Mouse (Mus musculus): ENCODE results near the gene Ceacam2. TPM values are rescaled to one million over a fixed set of nuclear protein-coding genes. Genes with fewer than 3 reads are reported as not detected.
"Not testable (repeated sequence)": the region's sequence is repeated elsewhere in the genome, so short reads cannot be mapped to it uniquely, and the experiment has no call there.

Ceacam2 gene
- polyA plus RNA-seq, 1 experiment from 2014 or later = 0.34 TPM

DNA sequence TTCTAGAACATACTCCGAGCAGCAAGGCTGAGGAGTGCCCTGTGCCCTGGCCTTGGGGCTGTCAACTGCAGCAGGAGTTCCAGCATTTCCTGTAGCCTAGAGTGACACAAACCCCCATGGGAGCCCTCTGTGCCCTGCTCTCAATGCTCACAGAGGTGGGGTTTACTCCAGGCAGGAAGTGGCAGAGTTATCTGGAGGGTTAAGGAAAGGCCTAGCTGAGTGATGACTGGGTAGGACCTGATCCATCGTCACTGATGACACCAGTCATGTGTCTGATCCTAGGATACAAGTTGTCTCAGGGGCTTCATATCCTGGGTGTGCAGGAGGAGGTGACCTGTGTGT is 61.9 kb downstream of the Ceacam2 start:
- not testable (repeated sequence) for H3K4me3 ChIP-seq; H3K36me3 ChIP-seq (replicated peaks); H3K4me2 ChIP-seq; ATAC-seq (replicated peaks); H3K9me3 ChIP-seq; H3K9ac ChIP-seq; H3K27me3 ChIP-seq (replicated peaks); H3K27ac ChIP-seq; H3K4me1 ChIP-seq
- 68% methylated on average over 2 of the region's 2 CpGs for WGBS

DNA sequence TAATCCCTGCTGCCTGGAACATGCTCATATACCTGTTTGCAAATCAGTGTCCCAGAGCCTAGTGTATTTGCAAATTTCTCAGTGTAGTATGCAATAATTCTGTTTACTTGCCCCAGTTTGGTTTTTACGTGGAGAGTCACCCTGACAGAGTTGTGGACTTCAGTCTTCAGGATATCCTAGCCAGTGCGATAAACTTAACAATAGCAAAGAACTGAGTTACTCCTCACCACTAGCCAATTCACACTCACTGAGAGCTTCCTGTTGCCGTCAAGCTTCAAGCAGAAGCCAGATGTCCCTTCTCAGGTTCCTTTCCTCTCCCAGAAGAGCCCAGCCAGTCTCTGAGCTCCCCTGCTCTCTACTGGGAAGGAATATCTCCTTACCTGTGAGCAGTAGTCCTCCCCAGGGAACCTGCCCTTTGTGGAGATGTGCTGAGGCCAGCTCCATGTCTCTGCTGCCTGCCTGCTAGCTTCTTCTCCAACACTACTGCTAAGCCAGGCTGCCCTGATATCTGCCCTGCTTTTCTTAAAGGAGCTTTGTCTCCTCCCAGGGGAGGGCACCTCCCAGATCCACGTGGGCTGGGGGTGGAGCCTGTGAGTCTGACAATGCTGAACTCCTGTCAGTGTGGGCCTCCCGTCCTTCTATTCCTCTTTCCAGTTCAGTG is 62.4 kb downstream of the Ceacam2 start, which contains the start of gene Ceacam1:
Gene Ceacam1, minus strand, starts transcription at position 513 of the 661 bp plus-strand sequence.
- H3K36me3 ChIP-seq (replicated peaks); H3K9me3 ChIP-seq; H3K4me1 ChIP-seq; H3K4me2 ChIP-seq; H3K4me3 ChIP-seq; H3K27me3 ChIP-seq (replicated peaks); H3K27ac ChIP-seq; H3K9ac ChIP-seq; ATAC-seq (replicated peaks): not testable (repeated sequence)
- 40% methylated on average over 5 of the region's 5 CpGs for WGBS

DNA sequence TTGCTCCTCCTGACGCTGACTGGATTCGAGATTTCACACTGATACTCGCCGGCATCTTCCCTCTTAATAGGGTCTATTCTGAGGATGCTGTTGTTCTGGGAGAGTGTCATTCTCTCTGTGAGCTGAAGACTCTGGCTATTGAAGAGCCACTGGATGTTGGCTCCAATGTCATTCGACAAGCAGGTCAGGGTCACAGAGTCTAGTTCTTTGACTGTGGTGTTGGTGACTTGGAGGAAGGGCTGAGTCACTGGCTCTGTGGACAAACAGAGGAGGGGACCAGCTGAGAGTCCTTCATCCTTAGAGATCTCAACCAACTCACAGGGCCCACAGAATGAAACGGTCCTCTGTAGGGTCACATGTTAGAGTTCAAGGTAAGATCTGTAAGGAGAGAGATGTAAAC is 67.8 kb downstream of the Ceacam2 start:
- 81% methylated on average over 6 of the region's 6 CpGs for WGBS

More for the DNA sequence above, 67.8 kb downstream of the Ceacam2 start:
- H3K4me1 ChIP-seq; ATAC-seq (replicated peaks); H3K27ac ChIP-seq; H3K9me3 ChIP-seq; H3K27me3 ChIP-seq (replicated peaks); H3K9ac ChIP-seq; H3K4me2 ChIP-seq; H3K36me3 ChIP-seq (replicated peaks); H3K4me3 ChIP-seq: not testable (repeated sequence)

Other genes starting within 250 kb of the Ceacam2 start
- 671 and 679 TPM in 2 replicates for gene Pafah1b3, start 241.9 kb downstream of the Ceacam2 start, polyA plus RNA-seq (2015; fragmentation: Nextera tagmentation; extraction: Ambion mirVana)
- gene Prr19, start 238.4 kb downstream of the Ceacam2 start, polyA plus RNA-seq (2015; fragmentation: Nextera tagmentation; extraction: Ambion mirVana) = 3.7 and 4.5 TPM in 2 replicates
- gene Tmem145, start 233.8 kb downstream of the Ceacam2 start, polyA plus RNA-seq (2015; fragmentation: Nextera tagmentation; extraction: Ambion mirVana) = 94.8 and 102 TPM in 2 replicates
- 27.0 and 27.4 TPM in 2 replicates for gene Megf8, start 222.7 kb downstream of the Ceacam2 start, polyA plus RNA-seq (2015; fragmentation: Nextera tagmentation; extraction: Ambion mirVana)
- not detected in 2 replicates for gene Cnfn, start 170.1 kb downstream of the Ceacam2 start, polyA plus RNA-seq (2015; fragmentation: Nextera tagmentation; extraction: Ambion mirVana)
- gene Lipe, start 141.1 kb downstream of the Ceacam2 start, polyA plus RNA-seq (2015; fragmentation: Nextera tagmentation; extraction: Ambion mirVana) = 10.5 and 12.7 TPM in 2 replicates
- gene Cxcl17, start 127.0 kb downstream of the Ceacam2 start, polyA plus RNA-seq (2015; fragmentation: Nextera tagmentation; extraction: Ambion mirVana) = 0.79 and 0.93 TPM in 2 replicates
- gene Ceacam1, start 62.3 kb downstream of the Ceacam2 start, polyA plus RNA-seq (2015; fragmentation: Nextera tagmentation; extraction: Ambion mirVana) = 0.88 and 1.1 TPM in 2 replicates
- gene Erich4, start 76.0 kb upstream of the Ceacam2 start, polyA plus RNA-seq (2015; fragmentation: Nextera tagmentation; extraction: Ambion mirVana) = not detected in 2 replicates
- 44.2 and 45.3 TPM in 2 replicates for gene Dmac2, start 79.6 kb upstream of the Ceacam2 start, polyA plus RNA-seq (2015; fragmentation: Nextera tagmentation; extraction: Ambion mirVana)
- gene B3gnt8, start 86.8 kb upstream of the Ceacam2 start, polyA plus RNA-seq (2015; fragmentation: Nextera tagmentation; extraction: Ambion mirVana) = 0.68 and 0.88 TPM in 2 replicates
- gene Bckdha, start 119.1 kb upstream of the Ceacam2 start, polyA plus RNA-seq (2015; fragmentation: Nextera tagmentation; extraction: Ambion mirVana) = 42.7 and 43.5 TPM in 2 replicates
- 41.0 and 44.9 TPM in 2 replicates for gene Exosc5, start 119.3 kb upstream of the Ceacam2 start, polyA plus RNA-seq (2015; fragmentation: Nextera tagmentation; extraction: Ambion mirVana)
- gene Tmem91, start 135.3 kb upstream of the Ceacam2 start, polyA plus RNA-seq (2015; fragmentation: Nextera tagmentation; extraction: Ambion mirVana) = 53.5 and 54.0 TPM in 2 replicates
- 47.3 and 50.9 TPM in 2 replicates for gene B9d2, start 140.9 kb upstream of the Ceacam2 start, polyA plus RNA-seq (2015; fragmentation: Nextera tagmentation; extraction: Ambion mirVana)
- 0.56 and 1.0 TPM in 2 replicates for gene Tgfb1, start 147.1 kb upstream of the Ceacam2 start, polyA plus RNA-seq (2015; fragmentation: Nextera tagmentation; extraction: Ambion mirVana)
- 39.5 and 40.2 TPM in 2 replicates for gene Ccdc97, start 179.2 kb upstream of the Ceacam2 start, polyA plus RNA-seq (2015; fragmentation: Nextera tagmentation; extraction: Ambion mirVana)
- gene Hnrnpul1, start 214.9 kb upstream of the Ceacam2 start, polyA plus RNA-seq (2015; fragmentation: Nextera tagmentation; extraction: Ambion mirVana) = 43.6 and 44.4 TPM in 2 replicates
- 20.2 and 22.2 TPM in 2 replicates for gene Axl, start 248.8 kb upstream of the Ceacam2 start, polyA plus RNA-seq (2015; fragmentation: Nextera tagmentation; extraction: Ambion mirVana)

Data from midbrain, embryonic 15.5 days (tissue).